Mouse (Mus musculus) T-helper 1 cell (primary cell): Measurements from ENCODE around the gene Tspan9.

Experiments
- in situ Hi-C: fragments of 300-600 bp; cut with MboI, MseI; formaldehyde crosslinking; loops from one replicate; pipeline ENCODE4 v1.15.1; 2025; ENCODE audit warnings: high pct_unique_total_duplicates

Tspan9 gene

DNA sequence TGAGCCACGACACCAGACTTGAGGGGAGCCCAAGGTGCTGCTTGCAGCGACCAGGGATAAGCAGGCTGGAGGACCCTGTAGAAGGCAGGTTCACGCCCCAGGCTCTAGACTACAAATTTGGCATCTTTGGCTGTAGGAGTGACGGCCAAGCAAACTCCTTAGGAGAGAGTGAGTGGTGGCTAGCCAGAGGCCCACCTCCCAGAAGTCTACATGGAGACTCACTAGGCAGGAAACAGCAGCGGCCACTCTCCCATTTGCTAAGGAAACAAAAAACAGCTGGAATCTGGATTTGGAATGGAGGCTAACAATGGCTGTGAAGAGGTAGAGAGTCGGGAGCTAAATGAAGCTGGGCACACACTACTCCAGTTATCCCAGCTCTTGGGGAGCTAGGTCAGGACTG, 104.8 kb downstream of the Tspan9 start:
- in situ Hi-C loops = no loop called here

DNA sequence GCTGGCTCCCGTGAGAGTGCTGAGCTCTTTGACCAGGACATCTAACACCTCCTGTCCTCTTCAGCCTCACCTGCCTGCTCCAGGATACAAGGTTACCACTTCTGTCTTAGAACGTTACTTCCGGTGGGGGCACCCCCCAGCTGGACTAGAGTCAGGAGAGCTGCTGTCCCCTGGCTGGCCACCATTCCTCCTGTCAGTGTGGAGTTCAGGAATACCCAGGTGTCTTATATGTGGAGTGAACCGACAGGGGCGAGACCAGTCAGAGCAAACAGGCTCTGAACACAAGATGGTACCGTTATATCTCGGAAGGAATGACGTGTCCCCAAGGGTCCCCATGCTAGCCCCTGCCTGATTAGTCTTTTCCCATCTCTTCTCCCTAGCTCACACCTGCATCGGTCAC, 106.8 kb downstream of the Tspan9 start:
- in situ Hi-C loops = no loop called here

DNA sequence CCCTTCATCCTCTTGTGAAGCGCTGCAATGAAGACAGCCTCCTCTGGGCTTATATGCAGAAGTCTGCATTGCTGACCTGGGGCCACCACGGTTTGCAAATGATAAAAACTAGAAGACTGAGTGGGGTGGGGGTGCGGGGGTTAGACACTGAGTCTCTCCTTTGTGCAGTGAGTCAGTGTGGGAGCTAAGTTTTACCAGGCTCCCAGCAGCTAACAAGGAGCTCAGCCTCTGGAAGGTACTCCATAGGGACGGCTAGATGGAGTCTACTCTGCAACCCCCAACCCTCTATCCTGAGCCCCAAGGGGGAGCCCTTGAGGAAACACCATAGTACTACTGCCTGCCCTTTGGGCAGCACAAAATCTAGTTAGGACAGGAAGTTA, 107.5 kb downstream of the Tspan9 start:
- in situ Hi-C loops = no loop called here

DNA sequence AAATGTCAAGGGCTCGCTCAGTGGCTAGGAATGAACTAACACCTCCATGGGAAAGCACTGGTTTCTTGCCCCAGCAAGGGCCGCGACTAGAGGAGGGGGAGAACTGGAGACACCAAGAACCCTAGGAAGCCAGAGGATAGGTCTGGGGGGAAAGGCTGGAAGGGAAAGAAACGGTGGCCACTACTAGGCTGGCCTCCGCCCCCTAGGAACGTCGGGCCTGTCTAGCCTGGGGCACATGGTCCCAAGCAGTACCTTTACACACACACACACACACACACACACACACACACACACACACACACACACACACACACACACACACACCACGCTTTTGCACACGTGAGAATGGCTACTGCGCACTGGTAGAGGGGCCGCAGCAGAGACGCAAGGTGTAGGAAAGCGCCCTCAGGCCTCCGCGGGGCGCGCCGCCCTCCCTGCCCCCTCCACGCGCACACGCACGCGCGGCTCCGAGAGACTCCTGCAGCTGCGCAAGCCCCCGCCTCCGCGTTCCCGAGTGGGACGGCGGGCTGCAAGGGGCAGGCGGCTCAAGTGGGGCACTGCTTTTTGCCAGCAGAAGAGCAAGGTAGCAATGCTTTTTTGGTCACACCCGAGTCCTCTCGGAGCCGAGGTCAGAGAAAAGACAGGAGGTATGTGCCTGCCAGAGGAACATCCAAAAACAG, 108.0 kb downstream of the Tspan9 start:
- in situ Hi-C loops = no loop called here

DNA sequence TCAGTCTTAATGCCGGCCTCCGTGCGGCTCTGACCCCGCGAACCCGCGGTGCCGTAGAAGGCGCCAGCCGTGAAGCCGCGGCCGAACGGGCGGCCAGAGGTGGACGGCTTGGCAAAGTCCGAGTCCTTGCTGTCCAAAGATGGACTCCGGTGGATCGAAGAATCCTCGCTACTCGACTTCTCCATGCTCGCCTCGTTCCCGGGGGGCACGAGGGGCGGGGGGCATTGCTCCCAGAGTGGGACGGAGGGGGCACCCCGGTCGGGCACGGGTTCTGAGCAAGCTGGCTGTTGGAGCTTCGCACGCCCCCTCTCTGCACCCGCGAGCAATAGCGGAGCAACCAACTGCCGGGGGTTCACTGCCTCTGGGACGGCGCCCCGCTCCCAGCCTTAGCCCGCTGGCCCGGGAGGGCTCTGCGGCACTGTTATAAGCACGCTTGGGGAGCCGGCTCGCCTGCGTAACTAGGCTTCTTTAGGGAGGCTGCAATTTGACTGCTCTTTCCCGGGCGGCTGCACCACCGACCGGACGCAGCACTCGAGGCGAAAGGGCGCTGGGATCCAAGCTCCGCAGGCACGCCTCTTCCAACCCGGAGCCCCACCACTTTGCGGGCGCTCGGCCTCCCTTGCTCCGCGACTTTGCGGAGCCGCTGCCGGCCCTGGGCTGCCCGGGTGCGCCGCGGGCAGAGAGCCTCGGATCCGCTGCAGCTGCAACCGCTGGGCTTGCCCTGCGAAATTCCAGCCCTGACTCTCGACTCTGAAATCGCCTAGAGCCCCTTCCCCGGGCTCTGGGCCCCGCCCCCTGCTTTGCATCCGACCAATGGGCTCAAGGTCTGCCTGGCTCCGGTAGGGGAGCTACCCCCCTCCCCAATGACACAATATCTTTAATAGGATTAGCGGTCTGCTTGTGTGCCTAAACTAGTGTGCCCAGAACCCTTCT, 108.8 kb downstream of the Tspan9 start:
- in situ Hi-C loops = no loop called here

DNA sequence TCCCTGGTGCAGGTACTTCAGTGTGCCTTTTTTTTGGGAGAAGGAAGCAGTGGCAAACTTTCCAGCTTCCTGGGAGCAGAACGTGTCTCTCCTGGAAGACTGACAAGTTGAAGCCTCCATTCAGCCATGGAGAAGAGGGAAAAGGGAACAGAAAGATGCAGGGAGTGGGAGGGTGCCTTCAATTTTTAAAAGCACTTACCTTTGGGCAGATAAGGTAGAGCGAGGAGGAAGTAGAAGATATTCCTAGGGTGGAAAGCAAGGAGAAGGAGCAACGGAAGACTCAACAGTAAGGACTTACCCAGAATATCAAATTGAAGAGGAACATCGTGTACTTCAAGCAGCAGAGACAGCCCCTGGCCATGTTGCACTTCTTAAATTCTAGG, 109.5 kb downstream of the Tspan9 start:
- in situ Hi-C loops = no loop called here

DNA sequence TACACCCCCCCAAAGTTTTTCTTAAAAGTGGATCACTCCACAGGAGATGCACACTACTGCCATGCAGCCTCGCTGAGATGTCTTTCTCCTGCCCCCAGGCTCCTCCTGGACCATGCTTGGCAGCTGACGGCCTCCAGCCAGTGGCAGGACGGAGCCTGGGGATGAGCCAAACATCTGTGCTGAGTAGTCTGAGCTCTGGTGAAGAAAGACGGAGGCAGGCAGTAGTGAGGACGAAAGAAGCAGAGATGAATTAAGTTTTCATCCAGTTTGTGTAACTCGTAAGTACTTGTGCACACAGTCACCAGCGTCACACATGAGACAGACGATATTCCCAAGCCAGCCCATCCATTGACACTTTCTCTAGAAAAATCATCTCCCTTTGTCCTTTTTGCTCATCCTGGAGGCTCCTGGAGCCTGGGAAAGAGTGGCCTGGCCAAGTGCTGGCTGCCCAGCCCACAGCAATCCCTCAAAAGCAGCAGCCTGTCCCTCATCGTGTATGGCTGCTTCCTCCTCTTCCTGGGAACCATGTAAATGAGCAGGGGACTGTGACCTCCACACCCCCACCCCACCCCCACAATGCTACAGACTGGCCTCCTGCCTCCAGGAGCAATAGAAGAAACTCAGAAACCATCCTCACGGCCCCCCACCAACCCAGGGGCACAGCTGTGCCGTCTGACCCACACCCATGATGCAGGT, 110.1 kb downstream of the Tspan9 start:
- in situ Hi-C loops = no loop called here

DNA sequence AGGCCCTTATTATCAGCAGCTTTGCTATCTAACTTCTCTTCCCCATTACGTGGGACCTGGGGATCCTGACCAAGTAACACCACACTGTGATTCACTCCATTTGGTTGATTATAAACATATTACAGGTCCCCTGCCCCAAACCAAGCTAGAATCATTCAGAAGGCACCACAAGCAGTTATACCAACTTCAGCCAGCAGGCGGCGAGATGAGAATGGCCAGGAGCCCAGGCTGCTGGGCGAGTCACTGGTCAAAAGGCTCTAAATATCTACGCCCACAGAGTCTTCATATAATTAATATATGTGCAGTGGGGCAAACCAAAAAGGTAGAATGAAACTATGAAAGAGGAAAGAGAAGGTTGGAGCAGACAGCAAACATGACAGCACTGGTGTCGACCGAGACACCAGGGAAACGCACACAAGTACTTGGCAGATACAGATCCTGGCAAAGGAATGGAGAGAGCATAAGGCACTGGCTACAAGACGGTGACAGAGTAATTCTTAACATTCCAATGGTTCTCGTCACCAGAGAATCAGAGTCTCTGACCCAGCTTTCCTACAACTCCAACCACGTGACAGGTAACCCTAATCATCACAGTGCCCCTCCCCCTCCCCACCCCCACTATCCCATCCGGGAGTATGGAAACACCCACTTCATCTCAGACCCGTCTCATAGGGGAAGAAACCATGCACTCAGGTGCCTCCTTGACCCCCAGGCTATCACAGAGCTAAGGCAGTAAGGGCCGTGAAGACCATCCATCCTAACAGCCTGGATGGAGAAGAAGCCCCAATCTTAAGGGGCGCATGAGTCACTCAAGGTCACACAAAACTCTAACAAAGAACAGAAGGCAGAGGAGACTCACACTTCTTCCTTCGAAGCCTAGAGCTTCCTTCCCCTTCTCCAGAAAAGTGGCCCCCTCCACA, 110.9 kb downstream of the Tspan9 start:
- in situ Hi-C loops = no loop called here

DNA sequence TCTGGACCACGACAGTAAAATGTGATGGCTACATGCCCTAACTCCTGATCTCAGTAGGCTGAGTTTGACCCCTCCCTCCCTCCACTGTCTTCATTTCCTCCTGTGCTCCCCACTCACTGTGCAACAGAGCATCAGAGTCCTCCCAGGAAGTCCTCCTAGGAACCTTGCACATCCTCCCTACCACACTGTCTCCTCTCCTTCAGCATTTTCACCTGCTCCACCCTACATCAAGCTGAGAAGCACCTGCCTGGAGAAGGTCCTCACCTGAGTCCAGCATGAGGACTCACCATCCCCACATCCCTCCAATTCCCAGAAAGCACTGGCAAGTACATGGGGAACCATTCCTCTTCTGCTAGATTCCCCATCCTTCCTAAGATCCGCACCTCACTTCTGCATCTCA, 111.8 kb downstream of the Tspan9 start:
- in situ Hi-C loops = no loop called here

DNA sequence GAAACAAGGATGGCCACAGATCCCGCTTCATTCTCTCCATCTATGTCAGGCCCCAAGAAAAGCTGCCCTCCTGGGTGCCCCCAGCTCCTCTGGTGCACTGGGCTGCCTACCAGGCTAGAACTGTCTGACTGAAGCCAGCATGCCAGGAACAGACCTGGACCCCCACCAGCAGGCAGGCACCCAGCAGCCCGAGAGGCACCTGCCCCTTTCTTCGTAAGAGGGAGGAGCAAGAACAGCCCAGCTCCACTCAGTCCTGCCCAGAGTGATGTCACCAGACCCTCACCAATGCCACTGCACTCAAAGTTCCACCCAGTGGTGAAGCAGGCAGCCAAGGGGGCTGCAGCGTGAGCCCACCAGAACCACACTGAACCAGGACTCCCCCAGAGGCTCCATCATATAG, 112.3 kb downstream of the Tspan9 start:
- in situ Hi-C loops = no loop called here

DNA sequence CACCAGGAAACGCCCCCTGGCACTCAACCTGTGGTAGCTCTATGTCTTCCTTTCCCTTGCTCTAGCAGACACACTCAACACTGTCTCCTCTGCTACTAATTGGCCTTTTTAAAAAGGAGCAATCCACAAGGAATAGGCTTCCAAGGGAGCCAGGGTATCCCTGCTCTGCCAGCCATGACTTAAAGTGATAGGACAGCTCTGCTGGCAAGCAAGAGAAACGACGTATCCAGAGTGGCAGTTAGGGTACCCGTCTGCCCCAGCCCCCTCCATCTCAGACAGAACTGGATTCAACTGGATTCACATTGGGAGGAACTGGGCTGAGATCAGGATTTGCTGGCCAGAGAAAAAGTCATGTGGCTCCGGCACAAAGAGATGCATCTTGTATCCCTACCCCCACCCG, 112.9 kb downstream of the Tspan9 start:
- in situ Hi-C loops = no loop called here

DNA sequence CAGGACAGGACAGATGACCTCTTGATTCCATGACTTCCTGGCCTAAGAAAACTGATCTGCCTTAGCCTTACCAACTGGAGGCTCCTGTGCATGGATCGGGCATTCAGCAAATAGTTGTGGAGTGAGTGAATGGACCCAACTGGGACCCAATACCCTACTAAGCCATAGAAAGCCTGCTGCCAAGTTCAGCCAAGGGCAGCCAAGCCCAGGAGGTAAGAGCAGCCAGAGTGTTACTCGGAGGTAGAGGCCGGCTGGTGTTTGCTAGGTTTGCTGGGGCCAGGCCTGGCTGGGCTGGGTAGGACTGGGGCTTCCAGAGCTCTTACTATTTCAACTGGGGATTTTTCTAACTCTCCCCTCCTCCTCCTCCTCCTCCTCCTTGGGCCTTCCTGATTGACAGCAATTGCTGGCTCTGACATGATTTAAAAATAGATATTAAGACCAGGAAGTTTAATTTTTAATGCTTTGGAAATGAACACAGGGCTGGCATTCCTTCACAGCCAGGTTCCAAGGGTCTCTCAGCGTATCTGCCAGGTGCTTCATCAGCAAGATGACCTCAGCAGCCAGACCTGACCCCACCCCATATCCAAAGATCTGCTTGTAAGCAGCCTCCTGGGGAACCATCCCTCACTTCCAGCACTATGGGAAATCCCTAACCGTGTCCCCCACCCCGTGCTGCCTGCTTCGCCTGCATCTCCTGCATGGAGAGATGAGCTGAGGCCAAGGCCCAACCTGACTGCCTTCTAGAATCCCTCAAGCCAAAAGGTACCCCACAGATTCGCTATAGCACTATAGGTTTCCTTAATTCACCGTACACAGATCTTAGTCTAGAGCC, 113.7 kb downstream of the Tspan9 start:
- in situ Hi-C loops = no loop called here

DNA sequence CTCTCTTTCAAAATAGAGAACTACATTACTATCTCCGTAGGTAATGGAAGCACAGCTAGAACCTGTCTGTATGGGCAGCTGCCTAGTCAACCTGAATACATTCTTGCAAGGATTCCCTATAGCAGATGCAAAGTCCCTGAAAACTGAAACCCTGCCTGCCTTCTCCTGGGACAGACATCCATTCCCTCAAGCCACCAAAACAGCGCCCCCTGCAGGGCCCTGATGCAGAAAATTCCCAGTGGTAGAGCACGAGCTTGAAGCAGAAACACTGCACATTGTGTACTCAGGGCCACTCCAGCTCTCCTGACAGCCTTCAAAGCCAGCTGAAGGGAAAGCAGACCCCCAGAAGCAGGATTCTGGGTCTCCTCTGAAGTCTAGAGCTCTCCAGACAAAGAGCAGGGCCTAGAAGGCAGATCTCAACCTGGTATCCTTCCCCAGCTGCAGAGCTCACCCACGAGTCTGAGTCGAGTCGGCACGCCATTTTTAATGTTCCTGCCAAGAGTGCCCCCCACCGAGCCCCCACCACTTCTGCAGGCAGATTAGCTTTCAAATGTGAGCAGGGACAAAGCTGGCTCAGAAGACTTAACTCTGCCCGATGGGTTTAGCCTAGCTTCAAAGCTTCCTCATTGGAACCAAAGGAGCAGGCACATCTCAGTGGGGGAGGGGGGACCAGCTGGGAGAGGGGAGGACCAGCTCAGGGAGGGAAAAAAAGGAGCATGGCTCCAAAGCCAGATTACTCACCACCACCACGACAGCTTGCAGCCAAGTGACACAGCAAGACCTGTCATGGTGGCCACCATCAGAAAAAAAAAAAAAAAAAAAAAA, 115.1 kb downstream of the Tspan9 start:
- in situ Hi-C loops = no loop called here

DNA sequence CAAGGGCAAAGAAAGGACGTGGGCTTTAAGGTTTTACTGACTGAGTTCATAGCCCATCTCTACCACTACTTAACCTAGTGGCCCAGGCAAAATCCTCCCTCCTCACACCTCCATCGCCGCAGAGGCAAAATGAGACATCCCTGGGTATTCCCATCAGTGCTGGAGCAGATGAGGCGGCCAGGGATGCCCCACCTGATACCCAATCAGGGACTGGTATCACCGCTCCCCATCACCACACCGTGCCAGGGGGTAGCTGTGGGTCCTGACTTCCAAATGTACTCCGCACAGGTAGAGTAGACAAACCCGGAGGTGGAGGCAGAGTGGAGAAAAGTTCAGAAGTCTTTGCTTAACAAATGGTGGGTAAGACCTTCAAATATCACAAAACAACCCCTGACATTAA, 117.4 kb downstream of the Tspan9 start:
- in situ Hi-C loops = no loop called here

DNA sequence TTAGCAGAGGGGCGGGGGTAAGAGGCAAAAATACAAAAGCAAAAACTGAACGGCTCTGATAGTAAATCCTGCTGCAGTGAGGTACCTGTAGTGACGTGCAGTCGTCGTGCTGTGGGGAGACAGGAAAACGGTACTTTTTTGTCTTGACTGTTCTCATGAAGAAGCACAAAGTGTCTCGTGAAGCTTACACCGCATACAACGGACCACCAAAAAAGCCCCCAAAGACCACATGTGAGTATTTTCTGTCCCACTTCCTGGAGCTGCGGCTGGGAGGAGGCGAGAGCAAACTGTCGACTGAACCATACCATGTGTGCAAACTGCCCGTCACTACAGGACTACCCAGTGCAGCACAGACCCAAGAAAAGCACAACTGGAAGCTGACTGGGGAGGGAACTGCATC, 117.8 kb downstream of the Tspan9 start:
- in situ Hi-C loops = no loop called here

DNA sequence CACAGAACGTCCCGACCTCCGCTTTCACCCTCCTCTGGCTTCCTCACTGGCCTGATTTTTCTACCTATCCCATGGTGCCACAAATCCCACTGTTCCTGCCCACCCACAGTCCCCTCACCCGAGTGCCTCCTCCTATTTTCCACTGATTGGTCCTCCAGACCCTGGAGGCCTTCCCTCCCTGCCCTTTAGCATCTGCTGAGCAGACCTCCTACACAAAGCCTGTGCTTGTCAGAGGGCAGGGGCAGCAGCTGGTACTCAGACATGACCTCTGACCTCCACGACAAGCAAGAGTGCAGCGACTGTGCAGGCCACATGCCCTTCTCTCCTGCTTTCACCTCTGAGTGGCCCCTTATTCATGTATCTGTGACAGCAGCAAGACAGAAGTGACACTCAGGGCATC, 121.2 kb downstream of the Tspan9 start:
- in situ Hi-C loops = no loop called here

DNA sequence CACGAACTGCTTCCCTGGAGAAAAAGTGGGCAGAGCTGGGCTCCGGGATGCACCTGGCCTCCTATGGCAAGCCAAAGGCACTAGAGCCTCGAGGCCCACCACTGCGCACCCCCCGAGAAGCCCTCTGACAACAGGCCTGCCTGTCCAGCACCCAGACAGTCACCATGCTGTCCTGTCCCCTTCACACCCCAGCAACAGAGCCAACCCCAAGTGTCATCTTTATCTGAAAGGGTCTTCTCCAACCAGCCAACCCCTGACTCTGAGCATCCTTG, 121.5 kb downstream of the Tspan9 start:
- in situ Hi-C loops = no loop called here

DNA sequence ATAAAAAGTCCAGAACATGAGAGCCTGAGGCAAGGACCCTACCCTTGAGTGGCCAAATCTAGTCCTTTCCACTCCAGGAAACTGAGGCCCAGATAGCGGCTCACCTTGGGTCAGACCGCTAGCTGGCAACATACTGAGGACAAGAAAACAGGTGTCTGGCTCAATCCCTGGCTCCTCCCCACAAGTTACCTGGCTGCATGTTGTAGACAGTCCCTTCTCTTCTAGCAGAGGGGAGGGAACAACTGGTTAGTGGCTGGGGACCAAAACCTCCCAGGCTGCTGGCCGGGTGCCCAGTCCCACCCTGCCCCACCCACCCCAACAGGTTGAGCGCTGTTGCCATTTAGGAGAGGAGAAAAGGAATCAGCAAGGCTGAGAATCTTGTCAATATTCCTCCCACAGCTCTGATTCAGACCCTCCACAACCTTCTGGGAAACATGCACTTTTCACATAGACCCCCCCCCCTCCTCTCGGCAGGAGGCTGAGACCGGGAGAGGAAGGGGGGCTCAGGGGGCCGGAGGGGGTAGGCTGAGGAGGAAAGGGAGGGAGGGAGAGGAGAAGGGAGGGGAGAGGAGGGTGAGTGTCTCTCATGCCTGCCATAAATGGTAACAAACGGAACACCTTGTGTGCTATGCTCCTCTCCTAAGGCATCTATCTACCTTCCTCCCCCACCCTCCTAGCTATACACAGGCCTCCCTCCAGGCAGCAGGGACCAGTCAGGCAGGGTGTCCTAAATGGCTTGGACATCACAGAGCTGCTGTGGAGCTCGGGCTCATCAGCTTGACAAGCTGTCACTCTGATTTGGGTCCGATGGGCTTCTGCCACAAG, 122.1 kb downstream of the Tspan9 start:
- in situ Hi-C loops = no loop called here

DNA sequence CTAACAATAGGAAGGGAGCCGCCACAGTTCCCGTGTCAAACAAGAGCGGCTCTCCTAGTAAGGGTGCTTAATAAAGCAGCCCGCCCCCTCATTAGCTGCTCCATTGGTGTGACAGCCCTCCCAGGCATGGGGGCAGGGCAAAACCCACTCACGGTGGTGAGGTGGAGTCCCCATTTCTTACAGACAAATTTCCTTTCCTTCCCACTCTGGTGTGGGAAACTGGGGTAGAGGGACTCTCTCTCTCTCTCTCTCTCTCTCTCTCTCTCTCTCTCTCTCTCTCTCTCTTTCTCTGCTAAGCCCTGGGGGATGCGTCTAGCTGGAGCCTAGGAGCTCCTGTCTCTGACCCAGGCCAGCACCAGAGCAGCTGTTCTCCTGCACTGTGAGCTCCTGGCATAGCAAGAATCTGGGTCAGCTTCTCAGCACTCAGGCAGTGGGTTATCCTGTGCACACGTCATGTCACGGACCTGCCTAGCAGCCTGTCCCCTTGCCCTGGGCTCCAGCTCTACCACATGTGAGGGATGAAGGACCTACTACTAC, 122.8 kb downstream of the Tspan9 start:
- in situ Hi-C loops = no loop called here
